Mouse (Mus musculus): ENCODE measurements around the gene Cfp.
A peak's percentile ranks its signal among the peaks of the same experiment; 100 is the strongest.

Gene Cfp

GRCm38 (mm10) chrX:20931364-20931763, at the start of gene Cfp:
TSS of gene Cfp (minus strand) at chrX:20931555.
- DNase-seq (ENCODE audit: low read depth, low spot score): no peak

- no peak for DNase-seq (ENCODE audit: low read depth, low spot score)
Observed at GRCm38 (mm10) chrX:20980901-20981300, 49.5 kb upstream of the Cfp start.

GRCm38 (mm10) chrX:20961477-20962378, 30.4 kb upstream of the Cfp start, which contains the start of gene Uxt:
TSS of gene Uxt (minus strand) at chrX:20962017.
- DNase-seq (ENCODE audit: low read depth, low spot score): peak; percentile 94

GRCm38 (mm10) chrX:20950191-20950880, 19.0 kb upstream of the Cfp start, which contains the start of gene Elk1:
TSS of gene Elk1 (minus strand) at chrX:20950608.
- DNase-seq (ENCODE audit: low read depth, low spot score): peak; percentile 95

GRCm38 (mm10) chrX:20946055-20946454, 14.7 kb upstream of the Cfp start:
- DNase-seq (ENCODE audit: low read depth, low spot score): no peak

- no peak for DNase-seq (ENCODE audit: low read depth, low spot score)
Observed at GRCm38 (mm10) chrX:20931963-20932362, 608 bp upstream of the Cfp start.

- DNase-seq (ENCODE audit: low read depth, low spot score): no peak
Observed at GRCm38 (mm10) chrX:20929859-20930258, 1.5 kb downstream of the Cfp start.

- no peak for DNase-seq (ENCODE audit: low read depth, low spot score)
Observed at GRCm38 (mm10) chrX:20924976-20925375, 6.4 kb downstream of the Cfp start.

- no peak for DNase-seq (ENCODE audit: low read depth, low spot score)
Observed at GRCm38 (mm10) chrX:20923506-20923905, 7.8 kb downstream of the Cfp start.

- DNase-seq (ENCODE audit: low read depth, low spot score): no peak
Observed at GRCm38 (mm10) chrX:20921366-20921765, 10.0 kb downstream of the Cfp start.

GRCm38 (mm10) chrX:20920844-20921364, 10.5 kb downstream of the Cfp start, which contains the start of gene Syn1:
TSS of gene Syn1 (minus strand) at chrX:20921004.
- peak; percentile 95 for DNase-seq (ENCODE audit: low read depth, low spot score)

GRCm38 (mm10) chrX:20920249-20920843, 11.0 kb downstream of the Cfp start:
- DNase-seq (ENCODE audit: low read depth, low spot score): no peak

- DNase-seq (ENCODE audit: low read depth, low spot score): no peak
Observed at GRCm38 (mm10) chrX:20915075-20915474, 16.3 kb downstream of the Cfp start.

- no peak for DNase-seq (ENCODE audit: low read depth, low spot score)
Observed at GRCm38 (mm10) chrX:20913726-20914125, 17.6 kb downstream of the Cfp start.

GRCm38 (mm10) chrX:20910074-20910473, 21.3 kb downstream of the Cfp start:
- DNase-seq (ENCODE audit: low read depth, low spot score): peak; percentile 86

Measured in ES-CJ7 (cell line).